Mouse (Mus musculus) small intestine, adult 2 months (tissue): ENCODE measurements around the gene Ercc6l2.

Source experiments
- CTCF ChIP-seq: fragments of 200-500 bp; IDR thresholded peaks from 2 replicates; pipeline ENCODE4 v1.5.1; 2012; ENCODE audit warnings: low read depth, mild to moderate bottlenecking, control low read depth, inconsistent platforms, low read length, moderate library complexity, mixed read lengths; ENCODE audit not compliant: insufficient replicate concordance, insufficient read length; ENCODE audit errors: extremely low read depth
- POLR2A ChIP-seq: fragments of 200-500 bp; IDR thresholded peaks from 2 replicates; pipeline ENCODE4 v1.6.1; 2012; ENCODE audit warnings: low read depth, mild to moderate bottlenecking, control low read depth, inconsistent platforms, low read length, moderate library complexity

GRCm38 (mm10) chr13:63916568-63916967 is 101.5 kb downstream of the Ercc6l2 start:
- no peak for TF ChIP-seq CTCF
- TF ChIP-seq POLR2A: no peak
